Mouse (Mus musculus) heart, postnatal 10 days (tissue): ENCODE measurements at regions not wholly inside any gene's neighbourhood (a gene's known extent, or its start where the extent isn't known, plus 50 kb on each side); places are given as distances from the start of the nearest gene placed in this dataset.

Source experiments
- DNase-seq, 2 experiments: peaks; one replicate each; pipeline ENCODE4 v3.0.0; 2021
- intact Hi-C: fragments of 180-260 bp; cut with DNase I; formaldehyde crosslinking; loops from one replicate; pipeline ENCODE4 v1.15.1; 2025

DNA sequence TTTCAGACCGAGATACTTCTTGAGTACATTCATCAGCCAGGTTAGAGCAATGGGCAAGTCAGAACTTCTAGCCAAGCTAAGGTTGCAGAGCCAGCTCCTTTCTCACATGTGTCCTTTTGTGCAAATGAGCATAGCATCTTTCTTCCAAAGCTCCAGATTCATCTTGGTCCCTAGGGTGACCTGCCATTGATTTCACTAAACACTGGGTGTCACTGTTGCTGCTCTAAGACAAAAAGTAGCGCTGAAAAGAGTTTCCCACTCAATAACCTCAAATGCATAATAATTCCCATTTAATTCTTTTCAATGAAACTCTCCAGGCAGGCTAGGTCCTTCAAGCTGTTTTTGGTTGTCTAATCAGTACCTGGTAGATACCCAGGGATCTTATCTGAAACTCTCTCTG lies 688.6 kb upstream of the BB014433 start:
- DNase-seq = no peak
- intact Hi-C loops = loop anchor here (2.0 kb wide), 1 partner anchor 592 kb away; no protein-coding TSS in a partner anchor

DNA sequence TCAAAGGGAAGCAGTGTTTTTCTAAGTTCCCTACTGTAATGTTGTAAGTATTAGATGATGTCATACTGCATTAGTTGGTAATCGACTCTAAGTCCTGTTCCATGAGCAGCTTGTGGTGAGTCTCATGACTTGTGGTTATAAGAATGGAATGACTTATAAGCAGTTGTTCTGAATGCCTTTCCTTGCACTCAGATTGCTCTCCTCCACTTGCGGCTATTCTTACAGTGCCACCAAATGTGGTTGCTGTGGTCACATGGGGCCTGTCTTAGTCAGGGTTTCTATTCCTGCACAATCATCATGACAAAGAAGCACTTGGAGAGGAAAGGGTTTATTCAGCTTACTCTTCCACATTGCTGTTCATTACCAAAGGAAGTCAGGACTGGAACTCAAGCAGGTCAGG lies 685.4 kb upstream of the BB014433 start:
- no peak for DNase-seq
- intact Hi-C loops = no loop called here

DNA sequence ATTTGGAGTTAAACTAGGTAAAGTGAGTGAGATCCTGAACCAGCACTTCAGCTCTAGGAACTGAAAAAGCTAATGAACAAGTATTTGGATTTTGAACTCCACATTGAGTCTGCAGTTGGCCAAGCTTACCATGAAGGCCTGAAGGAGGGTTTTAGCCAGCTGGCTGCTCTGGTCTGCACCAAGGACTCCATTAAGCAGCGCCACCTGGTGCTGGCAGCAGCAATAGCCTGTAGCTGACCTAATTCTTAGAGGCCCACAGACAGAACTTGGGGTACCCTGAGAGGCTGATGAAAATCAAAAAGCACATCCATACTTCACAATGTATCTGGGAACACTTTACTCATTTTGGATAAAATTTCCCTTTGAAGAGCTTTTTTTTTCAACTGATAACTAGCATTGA lies 683.2 kb upstream of the BB014433 start:
- intact Hi-C loops = loop anchor here (1.0 to 10.0 kb wide), 4 partner anchors 127 to 508 kb away; no protein-coding TSS in a partner anchor
- DNase-seq = peak; percentile 49 to 68

DNA sequence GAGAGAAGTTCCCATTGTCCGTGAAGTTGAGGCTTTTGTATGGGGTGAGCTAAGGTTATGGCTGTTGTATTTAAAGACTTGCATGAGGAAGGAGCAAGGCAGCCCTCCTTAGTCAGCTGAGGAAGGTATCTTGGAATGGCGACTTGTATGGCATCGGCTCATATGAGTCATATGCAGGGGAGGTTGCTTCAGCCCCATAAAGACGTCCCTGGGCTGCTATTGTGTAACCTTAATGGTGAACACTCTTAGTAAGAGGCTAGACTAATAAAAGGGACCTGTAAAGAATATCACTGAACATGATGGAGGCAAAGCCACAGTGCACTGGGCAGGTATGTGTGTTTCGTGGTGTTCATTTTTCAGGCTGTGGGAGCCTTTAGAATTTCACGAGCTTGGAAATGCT lies 680.4 kb upstream of the BB014433 start:
- intact Hi-C loops = loop anchor here (5.0 to 10.0 kb wide), 2 partner anchors 124 to 242 kb away; no protein-coding TSS in a partner anchor
- DNase-seq = no peak
